Mouse (Mus musculus) midbrain, embryonic 11.5 days (tissue): ENCODE measurements at regions not wholly inside any gene's neighbourhood (a gene's known extent, or its start where the extent isn't known, plus 50 kb on each side); places are given as distances from the start of the nearest gene placed in this dataset.
A peak's percentile ranks its signal among the peaks of the same experiment; 100 is the strongest.

Source experiments
- ATAC-seq: fragments of 200-750 bp; cut with Nextera tagmentation; 2 replicates; pipeline ENCODE4 v1.8.0; 2017; ENCODE audit warnings: moderate TSS enrichment, moderate library complexity; ENCODE audit not compliant: low FRiP score
- DNase-seq: peaks from one replicate; pipeline ENCODE4 v3.0.0; 2015; ENCODE audit warnings: low spot score; ENCODE audit errors: missing footprints
- H3K27ac ChIP-seq: fragments of 300-500 bp; sonication (generic); 2 replicates; pipeline ENCODE4 v1.5.1; 2014; ENCODE audit warnings: low read depth, low read length
- H3K27me3 ChIP-seq: fragments of 300-500 bp; sonication (generic); 2 replicates; pipeline ENCODE4 v1.6.1; 2014; ENCODE audit warnings: mild to moderate bottlenecking, low read length, moderate library complexity, mixed read lengths; ENCODE audit not compliant: control insufficient read depth, insufficient read depth
- H3K36me3 ChIP-seq: fragments of 300-500 bp; sonication (generic); 2 replicates; pipeline ENCODE4 v1.6.1; 2014; ENCODE audit warnings: mild to moderate bottlenecking, low read length, moderate library complexity, mixed read lengths; ENCODE audit not compliant: control insufficient read depth, insufficient read depth
- H3K4me1 ChIP-seq: fragments of 300-500 bp; sonication (generic); 2 replicates; pipeline ENCODE4 v1.6.1; 2014; ENCODE audit warnings: low read length; ENCODE audit not compliant: control insufficient read depth, insufficient read depth
- H3K4me2 ChIP-seq: fragments of 300-500 bp; sonication (generic); 2 replicates; pipeline ENCODE4 v1.6.1; 2014; ENCODE audit warnings: mild to moderate bottlenecking, moderate library complexity
- H3K4me3 ChIP-seq: fragments of 300-500 bp; sonication (generic); 2 replicates; pipeline ENCODE4 v1.5.1; 2014; ENCODE audit warnings: low read depth, low read length
- H3K9ac ChIP-seq: fragments of 300-500 bp; sonication (generic); 2 replicates; pipeline ENCODE4 v1.6.1; 2014; ENCODE audit warnings: low read length
- H3K9me3 ChIP-seq: fragments of 300-500 bp; sonication (generic); 2 replicates; pipeline ENCODE4 v1.6.1; 2016; ENCODE audit warnings: low read length; ENCODE audit not compliant: control insufficient read depth
- WGBS: fragments of 180-500 bp; shearing (Covaris S2); extraction: QIAGEN DNeasy Blood & Tissue Kit; methylation state at CpG from one replicate; pipeline ENCODE4 v1.1.7; 2014; 5-methylcytosine and 5-hydroxymethylcytosine counted together

GRCm38 (mm10) chr5:136640871-136641619 is 51.9 kb upstream of the Myl10 start:
- ATAC-seq (no peak), DNase-seq (no peak)
- WGBS, result 92% methylated on average over 5 of the region's 5 CpGs
- H3K4me2 ChIP-seq, result no peak overlapping the region
- no peaks in the 10 kb centered on the region for H3K9me3 ChIP-seq
- no peak overlapping the region for H3K27ac ChIP-seq
- no peaks in the 10 kb centered on the region for H3K4me1 ChIP-seq
- H3K36me3 ChIP-seq, result no peaks in the 10 kb centered on the region
- H3K4me3 ChIP-seq, result no peak overlapping the region
- no peak overlapping the region for H3K9ac ChIP-seq
- no peaks in the 10 kb centered on the region for H3K27me3 ChIP-seq

- H3K4me1 ChIP-seq, result no peaks in the 10 kb centered on the region
- no peak overlapping the region for H3K4me2 ChIP-seq
- WGBS, result 88% methylated on average over 13 of the region's 13 CpGs
- H3K9me3 ChIP-seq, result no peaks in the 10 kb centered on the region
- no peaks in the 10 kb centered on the region for H3K27me3 ChIP-seq
- DNase-seq (peak; percentile 28), ATAC-seq (no peak)
- H3K9ac ChIP-seq, result no peak overlapping the region
- H3K27ac ChIP-seq, result no peak overlapping the region
- H3K36me3 ChIP-seq, result no peaks in the 10 kb centered on the region
- no peak overlapping the region for H3K4me3 ChIP-seq
Observed at GRCm38 (mm10) chr5:136642208-136642607, 50.7 kb upstream of the Myl10 start.
